Mouse (Mus musculus) G1E (cell line): ENCODE results near the gene Gm10959. TPM values are rescaled to one million over a fixed set of nuclear protein-coding genes. Genes with fewer than 3 reads are reported as not detected.

ENCODE experiments used
- ATAC-seq: 2 replicates; pipeline ENCODE4 v1.8.0; 2016; ENCODE audit warnings: mild to moderate bottlenecking; ENCODE audit not compliant: insufficient number of reproducible peaks, poor library complexity, low FRiP score, severe bottlenecking; ENCODE audit errors: extremely low read depth
- DNase-seq: peaks from one replicate; pipeline ENCODE4 v3.0.0; 2012; ENCODE audit warnings: low spot score
- H3K27me3 ChIP-seq: 2 replicates; pipeline ENCODE4 v1.6.1; 2012; ENCODE audit warnings: mild to moderate bottlenecking, low read length, inconsistent platforms; ENCODE audit not compliant: insufficient read depth
- H3K36me3 ChIP-seq: replicated peaks from 2 replicates; pipeline ENCODE3; 2012; ENCODE audit warnings: mild to moderate bottlenecking, inconsistent platforms
- H3K4me1 ChIP-seq: 2 replicates; pipeline ENCODE4 v1.6.1; 2012; ENCODE audit warnings: low read depth, low read length, inconsistent platforms, mixed read lengths; ENCODE audit not compliant: insufficient read depth
- H3K4me3 ChIP-seq: 2 replicates; pipeline ENCODE4 v1.5.1; 2012; ENCODE audit warnings: low read depth, mild to moderate bottlenecking, inconsistent platforms, low read length, moderate library complexity, mixed read lengths
- H3K9me3 ChIP-seq: replicated peaks from 2 replicates; pipeline ENCODE4 v1.6.1; 2012; ENCODE audit warnings: inconsistent platforms
- CTCF ChIP-seq: IDR thresholded peaks from 2 replicates; pipeline ENCODE4 v1.5.1; 2012; ENCODE audit warnings: low read depth, low read length, inconsistent platforms, mixed read lengths
- GATA1 ChIP-seq: IDR thresholded peaks from 2 replicates; pipeline ENCODE4 v1.6.1; 2012; ENCODE audit warnings: borderline replicate concordance, low read length, inconsistent platforms, mixed read lengths
- GATA2 ChIP-seq: IDR thresholded peaks from 2 replicates; pipeline ENCODE4 v1.6.1; 2012; ENCODE audit warnings: low read depth, low read length, inconsistent platforms, borderline replicate concordance
- POLR2AphosphoS5 ChIP-seq: IDR thresholded peaks from 2 replicates; pipeline ENCODE4 v1.6.1; 2012; ENCODE audit warnings: low read depth, low read length, inconsistent platforms; ENCODE audit not compliant: insufficient replicate concordance
- TAL1 ChIP-seq: conservative IDR thresholded peaks from 2 replicates; pipeline ENCODE4 v1.6.1; 2012; ENCODE audit warnings: low read depth, low read length, inconsistent platforms, mixed read lengths
- polyA plus RNA-seq: library from polyadenylated mRNA; stranded (reverse); fragments of >175 nt; gene quantifications from 2 replicates; pipeline ENCODE4 v1.2.3, GENCODE M21; 2012
- total RNA-seq, 2 experiments: library from RNA; stranded (forward) in 1 of 2; stranded (reverse) in 1 of 2; fragments of 200-1000 nt in 1 of 2; fragments of >200 nt in 1 of 2; fragmentation: Nextera tagmentation in 1 of 2; gene quantifications; 2 replicates each; pipeline ENCODE4 v1.2.3; 2014 to 2017

Gm10959 gene
- total and polyA plus RNA-seq, 3 experiments = not detected

- DNase-seq (no peak), ATAC-seq (no peak)
- Histone ChIP-seq H3K4me3 (no peak overlapping the region), H3K36me3 (peaks cover 28% of the 10 kb centered on the region), H3K4me1 (no peaks in the 10 kb centered on the region; the same call in 1 of the 2 replicates), H3K27me3 (no peaks in the 10 kb centered on the region), H3K9me3 (no peaks in the 10 kb centered on the region)
- TF ChIP-seq GATA2 = no peak
- TF ChIP-seq TAL1 = no peak
- TF ChIP-seq GATA1 = no peak
- no peak for TF ChIP-seq POLR2AphosphoS5
Measured at GRCm38 (mm10) chr3:122932466-122932865, 13.3 kb upstream of the Gm10959 start.

- no peak for DNase-seq
- H3K4me1 ChIP-seq = peaks cover 6% of the 10 kb centered on the region
- H3K9me3 ChIP-seq = no peaks in the 10 kb centered on the region
- no peak overlapping the region for H3K4me3 ChIP-seq
- ATAC-seq = no peak
- H3K36me3 ChIP-seq = peaks cover 28% of the 10 kb centered on the region
- no peaks in the 10 kb centered on the region for H3K27me3 ChIP-seq
- no peak for TF ChIP-seq TAL1
- no peak for TF ChIP-seq GATA1
- no peak for TF ChIP-seq POLR2AphosphoS5
- TF ChIP-seq CTCF = no peak
- no peak for TF ChIP-seq GATA2
Measured at GRCm38 (mm10) chr3:122929723-122930122, 10.6 kb upstream of the Gm10959 start.

DNA sequence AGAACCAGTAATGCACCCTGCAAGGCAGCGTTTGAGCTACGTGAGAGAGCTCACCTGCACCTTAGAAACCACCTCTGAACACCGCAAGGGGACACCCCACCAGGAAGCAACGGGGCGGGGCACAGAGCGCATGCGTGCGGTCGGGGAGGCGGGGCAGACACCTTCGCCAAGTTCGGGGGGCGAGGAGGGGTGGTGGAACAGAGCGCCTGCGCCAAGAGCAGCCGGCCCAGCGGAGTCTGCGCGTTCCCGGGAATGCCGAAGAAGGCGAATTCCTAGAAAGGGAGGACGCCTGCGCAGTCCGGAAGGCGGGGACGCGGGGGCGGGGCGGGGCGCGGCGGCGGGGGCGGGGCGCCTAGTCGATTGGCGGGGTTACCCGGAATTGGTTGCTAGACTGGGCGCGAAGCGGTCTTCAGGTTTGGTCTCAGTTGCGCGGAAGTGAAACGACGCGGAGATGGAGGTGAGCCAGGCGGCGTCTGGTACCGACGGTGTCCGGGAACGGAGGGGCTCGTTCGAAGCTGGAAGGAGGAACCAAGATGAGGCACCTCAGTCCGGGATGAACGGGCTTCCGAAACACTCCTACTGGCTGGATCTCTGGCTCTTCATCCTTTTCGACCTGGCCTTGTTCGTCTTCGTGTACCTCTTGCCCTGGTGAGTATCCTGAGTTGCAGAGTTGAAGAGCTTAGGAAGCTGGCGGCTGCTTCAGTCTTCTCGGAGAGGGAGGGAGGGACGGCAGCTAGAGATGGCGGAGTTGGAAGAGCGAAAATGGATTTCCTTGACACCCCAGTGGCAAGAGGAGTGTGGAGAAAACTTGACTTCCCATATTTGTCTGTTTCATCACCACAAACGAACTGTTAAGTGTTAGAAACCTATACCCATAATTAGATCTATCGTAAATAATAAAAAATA lies 5.1 kb upstream of the Gm10959 start, which contains the start of gene 1810037I17Rik:
1810037I17Rik (plus strand) TSS at position 195 of the 906 bp plus-strand sequence.
- Histone ChIP-seq H3K9me3 (no peaks in the 10 kb centered on the region), H3K27me3 (no peaks in the 10 kb centered on the region), H3K4me3 (peak within 1 kb of the TSS; percentile 72), H3K36me3 (peaks cover 16% of the 10 kb centered on the region), H3K4me1 (peaks cover 39% of the 10 kb centered on the region)
- DNase-seq (peak; percentile 86), ATAC-seq (peak; percentile 81)
- TF ChIP-seq CTCF (no peak), POLR2AphosphoS5 (peak; percentile 38; the same call in 1 of the 2 replicates)

GRCm38 (mm10) chr3:122923147-122923546 lies 4.0 kb upstream of the Gm10959 start:
- peaks cover 18% of the 10 kb centered on the region for H3K36me3 ChIP-seq
- peak overlapping the region; percentile 72 for H3K4me3 ChIP-seq
- no peaks in the 10 kb centered on the region for H3K27me3 ChIP-seq
- no peaks in the 10 kb centered on the region for H3K9me3 ChIP-seq
- no peak for TF ChIP-seq GATA2
- ATAC-seq = no peak
- peaks cover 47% of the 10 kb centered on the region for H3K4me1 ChIP-seq
- DNase-seq = no peak

DNA sequence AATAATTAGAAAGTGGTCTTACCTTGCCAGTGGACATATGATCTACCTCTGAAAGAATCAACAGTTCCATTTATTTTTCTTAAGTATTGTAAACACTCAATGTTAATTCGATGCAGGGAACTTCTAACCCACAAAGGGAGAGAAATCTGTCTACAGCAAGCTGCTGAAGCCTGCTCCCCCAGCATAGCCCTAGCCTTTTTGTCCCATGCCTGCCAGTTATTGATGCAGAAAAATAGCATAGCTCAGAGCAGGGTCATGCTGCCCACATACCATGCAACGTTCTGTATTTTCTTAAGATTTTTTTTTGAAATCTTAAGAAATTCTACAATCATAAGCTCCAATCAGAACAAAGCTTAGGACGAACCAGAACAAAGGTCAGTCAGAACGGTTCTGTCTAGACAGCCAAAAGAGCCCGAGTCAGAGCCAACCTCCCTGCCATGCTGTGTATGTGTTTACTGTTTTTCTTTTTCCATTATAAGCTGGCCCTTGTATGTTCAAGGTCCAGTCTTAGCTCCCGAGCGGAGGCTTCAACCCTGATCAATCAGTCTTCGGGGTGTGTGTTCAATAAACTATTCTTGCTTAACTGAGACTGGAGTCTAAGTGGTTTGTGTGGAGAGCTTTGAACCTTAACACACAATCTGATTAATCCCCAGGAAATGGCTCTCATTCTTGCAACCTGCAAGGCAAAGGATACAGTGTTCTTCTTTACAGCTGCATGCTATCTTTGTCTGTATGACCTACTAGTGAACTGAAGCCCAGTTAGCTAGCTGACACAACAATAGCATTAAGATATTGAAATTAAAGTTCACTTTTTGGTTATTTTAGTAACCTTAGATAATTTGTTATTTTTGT lies 2.7 kb upstream of the Gm10959 start:
- DNase-seq = no peak
- TF ChIP-seq TAL1 (no peak), GATA1 (no peak), GATA2 (no peak), POLR2AphosphoS5 (no peak), CTCF (no peak)

More for the DNA sequence above, 2.7 kb upstream of the Gm10959 start:
- Histone ChIP-seq H3K4me3 (no peak overlapping the region), H3K9me3 (no peaks in the 10 kb centered on the region), H3K27me3 (no peaks in the 10 kb centered on the region), H3K4me1 (peaks cover 48% of the 10 kb centered on the region), H3K36me3 (peaks cover 13% of the 10 kb centered on the region)
- ATAC-seq = no peak
